Mouse (Mus musculus) left cerebral cortex, adult 18-20 months (tissue): Measurements from ENCODE around the gene Sparc. TPM values are rescaled to one million over a fixed set of nuclear protein-coding genes. Genes with fewer than 3 reads are reported as not detected.

Experiments
- DNase-seq, 2 experiments: peaks; one replicate each; pipeline ENCODE4 v3.0.0; 2021 to 2022; ENCODE audit warnings: low spot score in 2 of 2, mixed read lengths in 1 of 2
- total RNA-seq, 2 experiments: library from RNA; stranded (reverse); gene quantifications; 2 replicates each; pipeline ENCODE4 v1.2.3; 2021

The Sparc gene
- total RNA-seq, 2 experiments from 2014 or later, result 174 to 202 TPM

GRCm38 (mm10) chr11:55410005-55410404 is 13.0 kb downstream of the Sparc start:
- no peak for DNase-seq

DNA sequence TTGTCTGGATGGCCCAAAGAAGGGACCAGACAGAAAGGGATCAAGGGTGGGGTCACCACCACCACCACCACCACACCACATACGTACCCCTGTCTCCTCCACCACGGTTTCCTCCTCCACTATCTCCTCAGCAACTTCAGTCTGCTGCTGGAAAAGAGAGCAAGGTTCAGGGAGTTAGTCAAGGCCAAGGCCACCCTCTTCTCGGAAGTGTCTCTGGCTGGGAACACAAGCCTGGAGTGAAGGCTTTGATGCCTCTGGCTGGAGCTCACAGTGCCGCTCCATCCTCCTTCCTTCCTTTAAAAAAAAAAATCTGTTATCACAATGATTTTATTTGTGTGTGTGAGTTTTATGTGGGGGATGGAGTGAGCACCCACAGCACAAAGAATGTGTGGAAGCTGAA is 15.8 kb downstream of the Sparc start:
- no peak for DNase-seq

GRCm38 (mm10) chr11:55405601-55406469 is 17.1 kb downstream of the Sparc start:
- DNase-seq, result no peak

DNA sequence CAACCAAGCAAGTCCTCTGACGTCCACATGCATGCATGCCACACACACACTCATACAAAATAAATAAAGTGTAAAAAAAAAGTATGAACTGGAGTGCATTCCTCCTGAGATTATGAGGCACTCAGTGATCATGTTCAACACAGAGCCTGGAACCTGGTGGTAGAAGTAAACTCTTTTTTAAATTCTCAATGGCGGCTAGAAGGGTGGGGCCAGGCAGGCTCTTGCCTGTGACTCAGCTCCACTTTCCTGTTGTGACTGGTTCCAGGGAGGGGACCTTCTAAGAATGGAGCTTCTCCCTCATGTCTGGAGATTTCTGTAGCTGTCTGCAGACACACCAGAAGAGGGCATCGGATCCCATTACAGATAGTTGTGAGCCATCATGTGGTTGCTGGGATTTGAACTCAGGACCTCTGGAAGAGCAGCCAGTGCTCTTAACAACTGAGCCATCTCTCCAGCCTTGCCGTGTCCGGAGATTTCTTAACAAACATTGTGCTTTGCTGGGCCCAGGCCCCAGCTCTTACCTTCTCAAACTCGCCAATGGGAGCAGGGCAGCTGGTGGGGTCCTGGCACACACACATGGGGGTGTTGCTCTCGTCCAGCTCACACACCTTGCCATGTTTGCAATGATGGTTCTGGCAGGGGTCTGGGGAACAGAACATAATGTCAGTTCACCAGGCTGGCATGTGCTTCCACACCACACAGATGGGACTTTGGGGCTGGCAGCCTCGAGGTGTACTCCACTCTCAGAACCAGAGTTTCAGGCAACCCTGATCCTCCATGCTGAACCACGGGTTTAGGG is 18.1 kb downstream of the Sparc start:
- no peak for DNase-seq

DNA sequence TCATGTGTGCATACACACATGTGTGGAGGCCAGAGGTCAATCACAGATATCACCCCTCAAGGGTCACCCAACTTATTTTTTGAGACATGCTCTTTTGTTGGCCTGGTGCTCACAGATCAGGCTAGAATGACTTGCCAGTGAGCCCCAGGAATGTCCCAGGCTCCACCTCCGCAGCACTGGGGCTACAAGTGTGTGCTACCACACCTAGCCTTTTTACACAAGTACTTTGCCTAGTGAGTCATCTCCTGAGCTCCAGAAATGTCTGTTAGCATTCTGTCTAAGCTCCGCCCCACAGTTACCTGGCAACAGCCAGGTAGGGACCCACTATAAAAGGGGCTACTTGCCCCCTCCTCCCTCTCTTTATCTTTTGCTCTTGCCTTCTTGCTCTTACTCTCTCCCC is 22.1 kb downstream of the Sparc start:
- DNase-seq, result no peak

- DNase-seq, result no peak
Measured at GRCm38 (mm10) chr11:55398371-55398770, 24.6 kb downstream of the Sparc start.

DNA sequence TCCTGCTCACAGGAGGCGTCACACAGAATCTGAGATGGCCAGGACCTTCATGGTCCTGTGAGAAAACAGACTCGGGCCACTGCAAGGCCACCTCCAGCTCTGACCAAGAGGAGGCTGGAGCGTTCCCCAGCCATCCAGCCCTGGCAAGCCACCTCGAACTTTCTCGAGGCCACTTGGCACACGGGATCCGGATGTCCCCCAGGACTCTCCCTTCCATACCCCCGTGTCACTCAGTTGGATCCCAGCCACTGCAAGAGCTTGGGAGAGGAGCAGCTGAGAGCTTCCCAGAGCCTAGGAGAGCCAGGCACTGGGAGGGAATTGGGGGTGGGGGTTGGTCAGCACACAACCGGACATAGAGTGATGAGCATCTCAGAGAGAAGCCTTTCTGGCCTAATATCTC is 25.5 kb downstream of the Sparc start:
- no peak for DNase-seq

GRCm38 (mm10) chr11:55397036-55397435 is 25.9 kb downstream of the Sparc start:
- no peak for DNase-seq

- no peak for DNase-seq
Measured at GRCm38 (mm10) chr11:55395073-55395642, 27.8 kb downstream of the Sparc start.

- DNase-seq, result no peak
Measured at GRCm38 (mm10) chr11:55394592-55394991, 28.4 kb downstream of the Sparc start.

DNA sequence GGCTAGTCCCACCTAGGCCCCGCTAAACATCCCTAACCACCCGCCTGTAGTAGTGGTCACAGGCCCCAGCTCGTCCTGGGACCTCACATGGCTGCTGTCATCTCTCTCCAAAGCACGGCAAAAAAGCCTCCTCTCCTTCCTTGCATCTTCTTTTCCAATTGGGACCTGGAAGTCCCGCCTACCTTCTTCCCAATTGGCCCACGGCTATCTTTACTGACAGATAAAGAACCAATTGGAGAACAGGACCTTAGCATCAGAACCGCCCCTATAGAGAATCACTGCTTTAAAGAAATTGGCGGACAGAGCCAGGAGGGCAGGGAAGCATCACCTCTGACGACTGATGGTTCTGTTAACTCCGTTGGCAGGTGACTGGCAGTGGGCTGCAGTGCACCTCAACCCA is 30.5 kb downstream of the Sparc start:
- DNase-seq, result no peak

GRCm38 (mm10) chr11:55389778-55390177 is 33.2 kb downstream of the Sparc start:
- DNase-seq, result peak; percentile 26 to 56

- DNase-seq, result no peak
Measured at GRCm38 (mm10) chr11:55387576-55387975, 35.4 kb downstream of the Sparc start.

DNA sequence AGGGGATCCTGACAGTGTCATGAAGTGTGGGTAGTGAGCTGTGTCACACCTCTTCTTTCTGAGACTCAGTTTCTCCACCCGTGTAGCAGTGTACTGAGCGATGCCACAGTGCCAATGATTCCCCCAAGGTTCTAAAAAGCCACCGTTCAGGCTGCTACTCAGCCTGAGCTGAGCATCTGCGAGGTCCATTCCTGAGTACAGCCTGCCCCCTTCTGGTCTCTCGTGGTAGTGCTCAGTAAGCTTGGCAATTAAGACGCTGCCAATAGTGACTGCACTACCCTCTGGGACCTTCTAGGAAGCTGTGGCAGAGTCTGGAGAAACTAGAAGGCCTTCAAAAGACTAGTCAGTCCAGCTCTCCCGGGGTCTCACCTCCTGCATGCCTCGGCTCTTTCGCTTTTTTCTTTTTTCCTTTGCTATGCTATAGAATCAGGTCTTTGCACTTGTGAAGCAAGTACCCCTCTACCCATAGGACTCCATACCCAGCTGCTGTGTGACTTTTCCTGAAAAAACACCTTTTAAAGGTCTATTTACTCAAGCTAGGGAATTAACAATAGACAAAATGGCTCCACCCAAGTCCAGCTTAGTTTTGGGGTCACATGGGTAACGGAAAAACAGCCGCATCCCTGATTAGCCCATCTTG is 36.4 kb downstream of the Sparc start:
- peak; percentile 87 to 93 for DNase-seq

- no peak for DNase-seq
Measured at GRCm38 (mm10) chr11:55383463-55384045, 39.4 kb downstream of the Sparc start.

DNA sequence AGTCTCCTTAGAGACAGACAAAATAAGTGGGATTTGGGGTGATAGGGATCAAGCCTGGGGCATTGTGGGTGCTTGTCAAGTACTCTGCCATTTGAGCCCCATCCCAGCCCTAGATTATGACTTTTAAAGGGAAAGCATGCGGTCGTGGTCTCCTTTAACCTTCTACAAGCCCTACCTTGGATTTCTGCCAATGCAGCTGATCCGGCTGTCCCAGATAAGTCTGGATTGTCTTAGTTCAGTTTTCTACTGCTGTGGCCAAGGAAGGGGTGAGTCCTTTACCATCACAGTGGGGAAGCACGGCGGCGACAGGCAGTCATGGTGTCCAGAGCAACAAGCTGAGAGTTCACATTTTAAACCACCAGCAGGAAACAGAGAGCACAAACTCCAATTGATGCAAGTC is 42.1 kb downstream of the Sparc start:
- no peak for DNase-seq

GRCm38 (mm10) chr11:55378371-55378770 is 44.6 kb downstream of the Sparc start:
- peak; percentile 56 to 73 for DNase-seq

DNA sequence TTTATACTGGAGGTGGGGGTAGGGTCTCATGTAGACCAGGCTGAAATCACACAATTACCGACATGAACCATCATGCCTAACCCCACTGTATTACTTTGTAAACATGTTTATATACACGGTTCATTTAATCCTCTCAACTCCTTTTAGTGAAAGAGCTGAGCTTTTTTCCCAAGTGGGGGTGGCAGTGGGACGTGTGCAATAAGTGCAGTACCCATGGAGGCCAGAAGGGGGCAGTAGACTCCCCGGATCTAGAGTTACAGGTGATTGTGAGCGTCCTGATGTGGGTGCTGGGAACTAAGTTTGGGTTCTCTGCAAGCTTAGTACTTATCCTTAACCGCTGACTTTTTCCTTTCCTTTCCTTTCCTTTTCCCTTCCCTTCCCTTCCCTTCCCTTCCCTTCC is 49.1 kb downstream of the Sparc start:
- no peak for DNase-seq

DNA sequence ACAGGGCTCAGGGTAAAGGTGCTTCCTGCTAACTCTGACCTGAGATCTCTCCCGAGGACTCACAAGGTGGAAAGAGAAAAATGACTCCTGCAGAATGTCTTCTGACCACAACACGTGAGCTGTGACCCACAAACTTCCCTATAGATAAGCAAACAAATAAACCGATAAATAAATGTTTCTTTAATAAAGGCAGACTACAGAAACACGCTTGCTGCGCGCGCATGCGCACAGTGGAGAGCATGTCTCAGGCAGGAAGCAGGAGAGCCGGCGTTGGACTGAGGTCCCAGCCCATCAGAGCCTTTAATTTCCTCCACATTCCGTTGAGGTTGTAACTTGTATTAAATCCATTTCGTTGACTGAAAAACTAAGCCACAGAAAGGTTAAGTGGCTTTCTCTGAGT is 49.6 kb downstream of the Sparc start:
- no peak for DNase-seq

GRCm38 (mm10) chr11:55372001-55372400 is 51.0 kb downstream of the Sparc start:
- no peak for DNase-seq

DNA sequence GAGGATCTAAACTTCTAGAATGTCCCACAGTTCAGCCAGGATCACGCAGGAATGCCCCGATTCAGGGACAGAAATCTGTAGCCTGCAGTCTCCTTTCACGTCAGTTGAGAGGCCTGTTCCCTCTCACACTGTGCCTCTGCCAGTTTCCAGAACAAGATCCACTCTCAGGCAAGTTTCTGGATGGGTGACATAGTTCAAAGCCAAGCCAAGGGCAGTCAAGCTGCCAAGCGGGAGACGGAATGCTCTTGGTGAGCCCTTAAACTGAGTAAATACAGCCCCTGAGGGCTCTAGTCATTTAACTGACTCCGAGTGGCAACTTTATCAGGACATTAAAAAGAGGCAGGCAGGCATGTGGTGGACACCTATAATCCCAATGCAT is 53.9 kb downstream of the Sparc start:
- DNase-seq, result no peak
